Mouse (Mus musculus): ENCODE measurements at regions not wholly inside any gene's neighbourhood (a gene's known extent, or its start where the extent isn't known, plus 50 kb on each side); places are given as distances from the start of the nearest gene placed in this dataset.

- DNase-seq (ENCODE audit: low spot score in 2 of 2), result peak in 1 of 2 experiments; percentile 3
Measured at GRCm38 (mm10) chr15:47485794-47486193, 6398.9 kb upstream of the Gm7489 start.

- DNase-seq (ENCODE audit: low spot score in 2 of 2), result no peak
Measured at GRCm38 (mm10) chr15:47521919-47522318, 6362.8 kb upstream of the Gm7489 start.
